Mouse (Mus musculus) ovary, postnatal 36 days (tissue): ENCODE data around the gene Gpr6.

Experiments
- DNase-seq: peaks from one replicate; pipeline ENCODE4 v3.0.0; 2022; ENCODE audit warnings: low spot score, mixed read lengths

Gpr6 gene

GRCm38 (mm10) chr10:41072116-41072515 lies at the start of gene Gpr6:
Gene Gpr6 (minus strand): TSS chr10:41072285.
- DNase-seq, result no peak

- DNase-seq, result no peak
Observed at GRCm38 (mm10) chr10:41100060-41100459, 28.0 kb upstream of the Gpr6 start.

DNA sequence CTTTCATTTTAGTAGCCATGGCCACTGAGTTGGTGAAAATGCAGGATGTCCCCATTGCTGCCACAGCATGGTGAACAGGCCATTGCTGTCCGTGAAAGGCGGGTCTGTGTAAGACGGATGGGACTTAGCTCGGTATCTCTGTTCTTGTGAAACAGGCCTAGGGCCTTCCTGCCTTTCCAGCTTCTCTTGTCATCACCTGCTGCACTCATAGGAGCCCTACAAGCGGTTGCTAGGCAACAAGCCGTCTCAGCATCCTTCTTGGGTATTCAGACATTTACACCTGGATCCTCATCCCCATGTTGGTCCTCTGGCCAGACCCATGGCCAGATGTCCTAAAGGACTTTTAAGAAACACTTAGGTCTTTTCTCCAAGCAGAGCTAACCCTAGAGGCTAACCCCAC lies 26.1 kb upstream of the Gpr6 start:
- no peak for DNase-seq

DNA sequence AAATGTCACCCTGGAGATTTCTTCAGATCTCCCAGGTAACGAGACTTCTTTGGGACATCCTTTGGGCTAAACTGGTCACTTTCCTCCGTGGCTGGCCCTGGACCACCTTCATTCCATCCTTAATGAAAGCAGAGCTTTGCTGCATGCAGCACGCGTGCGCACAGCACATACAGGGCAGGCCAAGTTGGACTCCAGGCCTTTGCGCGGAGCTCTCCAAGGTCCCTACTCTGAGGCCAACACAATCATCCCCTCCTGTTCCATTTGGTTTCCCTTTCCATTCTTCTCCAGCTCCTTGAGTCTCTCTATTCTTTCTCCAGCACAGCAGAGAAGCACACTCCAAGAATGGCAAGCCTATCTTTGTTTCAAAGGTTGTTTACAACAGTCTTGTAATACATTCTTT lies 16.8 kb upstream of the Gpr6 start:
- DNase-seq, result peak; percentile 13

- peak; percentile 61 for DNase-seq
Observed at GRCm38 (mm10) chr10:41071696-41072095, 389 bp downstream of the Gpr6 start.

GRCm38 (mm10) chr10:41070693-41071651 lies 1.1 kb downstream of the Gpr6 start:
- no peak for DNase-seq

- no peak for DNase-seq
Observed at GRCm38 (mm10) chr10:41060250-41060831, 11.7 kb downstream of the Gpr6 start.

- DNase-seq, result no peak
Observed at GRCm38 (mm10) chr10:41055581-41055980, 16.5 kb downstream of the Gpr6 start.

DNA sequence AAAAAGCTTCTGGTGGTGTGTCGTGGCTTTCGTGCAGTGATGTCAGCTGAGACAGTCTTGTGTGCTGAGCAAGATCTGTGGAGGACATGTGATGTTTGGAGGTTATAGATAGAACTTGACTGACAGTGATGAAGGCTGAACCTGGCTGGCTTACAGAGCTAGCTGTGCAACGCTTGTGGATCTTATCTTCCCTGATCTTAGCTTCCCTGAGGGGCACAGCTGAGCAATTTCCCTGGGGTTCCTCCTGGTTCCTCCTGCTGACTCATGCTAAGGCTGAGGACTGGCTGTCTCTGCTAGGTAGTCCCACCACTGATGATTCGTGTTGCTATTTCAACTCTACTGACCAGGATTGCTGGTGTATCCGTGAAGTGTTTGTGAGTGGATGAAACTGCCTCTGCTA lies 18.1 kb downstream of the Gpr6 start:
- no peak for DNase-seq

DNA sequence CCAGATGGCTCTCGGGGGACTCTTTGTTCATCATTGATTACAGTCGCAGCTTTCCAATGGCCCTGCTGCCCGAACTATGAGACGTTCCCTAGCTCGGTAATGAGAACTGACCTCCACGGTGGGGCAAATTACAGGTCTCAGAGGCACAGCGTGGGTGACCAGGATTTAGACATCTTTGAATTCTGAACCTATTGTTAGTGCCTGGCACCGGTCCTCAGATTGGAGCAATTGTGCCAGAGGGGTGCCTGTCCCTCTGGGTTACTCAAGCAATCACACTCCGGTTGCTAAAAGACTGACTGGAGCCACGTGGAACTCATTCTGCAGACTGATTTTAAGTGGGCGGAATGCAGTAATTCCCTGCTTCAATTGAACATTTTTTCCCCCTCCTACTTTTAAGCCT lies 29.8 kb downstream of the Gpr6 start:
- no peak for DNase-seq

DNA sequence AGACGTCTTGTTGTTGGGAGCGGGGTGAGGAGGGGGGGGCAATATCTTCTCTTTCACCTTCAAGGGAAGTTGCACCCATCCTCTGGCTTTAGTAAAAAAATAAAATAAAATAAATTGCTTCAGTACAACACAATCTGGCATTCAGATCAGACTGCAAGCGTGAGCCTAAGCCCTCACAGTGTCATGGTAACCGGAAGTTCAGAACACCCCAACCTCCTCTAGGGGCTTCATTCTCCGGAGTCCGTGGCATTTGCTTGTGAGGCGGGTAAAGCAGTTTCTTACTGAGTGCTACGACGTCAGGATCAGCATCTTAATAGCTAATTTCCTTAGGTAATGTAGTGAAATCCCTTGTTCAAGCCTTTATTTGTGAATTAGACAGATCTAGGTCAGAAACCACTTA lies 30.6 kb downstream of the Gpr6 start:
- DNase-seq, result no peak

GRCm38 (mm10) chr10:41040530-41041085 lies 31.5 kb downstream of the Gpr6 start:
- DNase-seq, result no peak

DNA sequence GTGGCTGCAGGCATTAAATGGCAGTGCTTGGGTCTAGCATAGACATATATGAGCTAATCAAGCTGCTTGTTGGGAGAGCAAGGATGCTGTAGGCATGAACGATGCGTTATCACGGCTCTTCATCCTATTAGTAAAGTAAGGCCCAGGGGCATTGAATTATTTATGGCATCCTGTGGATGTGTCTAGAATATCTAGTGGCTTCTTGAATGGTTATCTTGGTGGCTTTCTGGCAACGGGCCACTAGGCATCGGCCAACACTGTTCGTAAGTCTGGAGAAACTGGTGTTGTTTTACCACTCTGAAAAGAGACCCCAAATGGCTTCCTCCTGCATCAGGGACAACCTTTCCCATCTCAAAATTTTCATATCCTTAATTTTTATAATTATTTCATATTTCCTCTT lies 33.6 kb downstream of the Gpr6 start:
- DNase-seq, result no peak

DNA sequence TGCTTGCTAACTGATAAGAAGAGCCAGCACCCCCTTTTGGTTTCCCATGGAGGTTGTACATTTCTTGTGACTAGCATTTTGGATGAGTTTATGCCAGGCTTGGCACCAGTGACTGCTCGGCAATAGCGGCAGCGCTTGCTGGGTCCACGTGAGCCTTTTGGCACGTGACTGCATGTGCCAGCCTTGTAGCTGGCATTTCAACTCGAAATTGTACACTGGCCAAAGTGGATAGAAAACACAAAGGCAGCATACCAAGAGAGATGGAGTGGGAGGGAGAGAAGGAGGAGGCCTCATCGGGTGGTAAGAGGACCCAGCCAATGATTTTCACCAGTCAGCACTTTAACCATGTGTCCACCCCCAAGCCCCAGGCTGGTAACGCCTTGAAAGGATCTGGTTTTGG lies 34.4 kb downstream of the Gpr6 start:
- DNase-seq, result peak; percentile 7

DNA sequence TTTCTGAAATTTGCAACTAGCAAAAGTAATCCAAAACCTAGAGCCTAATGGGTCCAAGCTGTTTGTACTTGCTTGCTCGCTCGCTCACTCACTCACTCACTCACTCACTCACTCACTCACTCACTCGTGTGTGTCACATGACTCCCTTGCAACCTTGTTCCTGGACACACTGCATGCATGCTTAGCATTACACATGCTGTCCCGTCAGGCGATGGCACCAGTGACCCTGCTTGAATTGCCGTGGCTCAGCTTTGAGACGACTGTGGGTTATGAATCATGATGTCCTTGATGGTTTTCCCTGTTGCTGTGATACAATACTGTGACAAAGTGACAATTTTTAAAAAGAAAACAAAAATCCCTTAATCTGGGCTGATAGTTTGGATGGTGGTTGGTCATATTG lies 39.3 kb downstream of the Gpr6 start:
- DNase-seq, result no peak

GRCm38 (mm10) chr10:41024860-41025259 lies 47.2 kb downstream of the Gpr6 start:
- no peak for DNase-seq

DNA sequence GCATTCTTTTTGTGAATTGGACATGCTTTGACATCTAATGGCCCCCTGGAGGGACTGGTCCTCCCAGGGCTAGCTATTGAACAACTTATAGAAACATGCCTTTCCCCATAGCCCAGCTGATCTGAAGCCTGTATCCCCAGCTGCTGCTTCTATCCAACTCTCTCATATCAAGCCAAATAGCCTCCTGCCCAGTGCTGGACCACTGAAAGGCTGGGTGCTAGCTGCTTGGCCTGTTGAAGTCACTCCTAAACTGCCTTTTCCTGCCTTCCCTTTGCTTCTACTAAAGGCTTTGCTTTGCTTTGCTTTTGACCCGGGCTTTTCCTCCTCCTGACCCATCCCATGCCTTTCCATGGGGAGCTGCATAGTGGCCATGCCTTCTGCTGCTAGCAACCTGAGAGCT lies 47.7 kb downstream of the Gpr6 start:
- no peak for DNase-seq

- no peak for DNase-seq
Observed at GRCm38 (mm10) chr10:41022226-41022625, 49.9 kb downstream of the Gpr6 start.
